Mouse (Mus musculus) adipocyte (in vitro differentiated cells): ENCODE data around the gene Srebf1.

Source experiments
- DNase-seq: peaks from one replicate; pipeline ENCODE4 v3.0.0-alpha.2; 2016; ENCODE audit warnings: low spot score

Srebf1 gene

GRCm38 (mm10) chr11:60205026-60205425, 17.4 kb downstream of the Srebf1 start:
- DNase-seq, result no peak

- no peak for DNase-seq
These were observed 19.4 kb downstream of the Srebf1 start for GRCm38 (mm10) chr11:60202710-60203638.

GRCm38 (mm10) chr11:60200384-60200783, 22.0 kb downstream of the Srebf1 start:
- no peak for DNase-seq

GRCm38 (mm10) chr11:60199702-60200184, 22.6 kb downstream of the Srebf1 start:
- DNase-seq, result peak; percentile 87

GRCm38 (mm10) chr11:60198651-60199050, 23.7 kb downstream of the Srebf1 start:
- no peak for DNase-seq

DNA sequence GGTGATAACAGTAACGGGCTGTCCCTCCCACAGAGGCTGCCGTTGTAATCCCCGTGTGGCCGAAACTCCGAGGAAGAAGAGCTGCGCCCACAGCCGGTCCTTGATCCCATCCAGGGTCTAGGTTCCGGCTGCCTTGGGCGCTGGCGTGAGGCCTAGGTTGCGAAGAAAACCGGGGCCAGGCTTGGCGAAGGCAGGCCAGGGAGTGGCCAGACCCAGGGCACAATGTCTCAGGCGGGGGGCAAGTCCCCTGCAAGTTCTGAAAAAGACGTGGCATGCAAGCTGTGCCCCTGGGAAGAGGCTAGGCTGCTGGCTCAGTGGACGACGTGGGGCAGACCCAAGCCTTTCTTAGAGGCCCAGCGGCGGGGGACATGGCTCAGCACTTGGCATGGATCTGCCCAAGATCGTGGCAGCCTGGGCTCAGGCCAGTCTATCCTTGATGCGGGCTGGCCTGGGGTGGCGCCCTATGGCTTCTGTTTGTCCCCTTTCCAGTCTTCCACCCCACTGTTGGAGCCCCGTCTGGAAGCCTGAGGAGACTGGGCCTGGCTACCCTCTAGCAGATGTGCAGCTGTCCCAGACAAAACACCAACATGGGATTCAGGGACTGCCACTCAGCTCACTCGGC, 24.3 kb downstream of the Srebf1 start:
- no peak for DNase-seq

DNA sequence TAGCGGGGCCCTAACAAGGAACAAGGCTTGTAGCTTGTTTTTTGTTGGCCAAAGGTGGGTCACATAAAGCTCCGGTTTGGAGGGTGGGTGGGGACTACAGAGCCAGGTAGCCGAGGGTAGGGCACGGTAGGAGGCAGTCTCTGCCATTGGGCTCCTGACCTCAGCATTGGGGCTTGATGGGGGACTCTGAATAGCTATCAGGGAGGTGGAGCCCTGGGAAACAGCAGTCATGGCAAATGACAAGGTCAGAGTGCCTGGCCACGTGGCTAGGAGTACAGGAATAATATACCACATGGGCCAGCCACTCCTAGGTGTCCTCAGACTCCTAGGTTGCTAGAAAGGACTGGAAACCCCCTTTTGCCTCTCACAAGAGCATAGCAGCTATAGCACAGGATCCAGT, 26.0 kb downstream of the Srebf1 start:
- no peak for DNase-seq

DNA sequence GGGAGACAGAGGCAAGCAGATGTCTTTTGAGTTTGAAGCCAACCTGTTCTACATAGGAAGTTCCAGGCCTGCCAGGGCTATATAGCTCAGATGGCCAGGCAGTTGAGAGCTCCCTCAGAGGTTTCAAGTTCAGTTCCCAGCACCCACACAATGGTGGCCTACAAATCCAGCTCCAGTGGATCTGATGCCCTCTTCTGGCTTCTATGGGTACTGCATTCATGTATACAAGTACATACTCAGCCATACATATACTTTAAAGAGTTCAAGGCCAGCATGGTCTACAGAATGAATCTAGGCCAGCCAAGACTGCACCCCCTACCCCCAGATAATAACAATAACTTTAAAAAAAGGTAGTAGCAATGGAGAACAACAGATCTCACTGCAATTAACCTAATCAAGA, 27.3 kb downstream of the Srebf1 start:
- no peak for DNase-seq

GRCm38 (mm10) chr11:60193556-60193955, 28.8 kb downstream of the Srebf1 start:
- no peak for DNase-seq

GRCm38 (mm10) chr11:60192534-60192933, 29.8 kb downstream of the Srebf1 start:
- no peak for DNase-seq

GRCm38 (mm10) chr11:60190055-60190641, 32.2 kb downstream of the Srebf1 start:
- DNase-seq, result no peak

- DNase-seq, result no peak
These were observed 32.8 kb downstream of the Srebf1 start for GRCm38 (mm10) chr11:60189501-60190040.

DNA sequence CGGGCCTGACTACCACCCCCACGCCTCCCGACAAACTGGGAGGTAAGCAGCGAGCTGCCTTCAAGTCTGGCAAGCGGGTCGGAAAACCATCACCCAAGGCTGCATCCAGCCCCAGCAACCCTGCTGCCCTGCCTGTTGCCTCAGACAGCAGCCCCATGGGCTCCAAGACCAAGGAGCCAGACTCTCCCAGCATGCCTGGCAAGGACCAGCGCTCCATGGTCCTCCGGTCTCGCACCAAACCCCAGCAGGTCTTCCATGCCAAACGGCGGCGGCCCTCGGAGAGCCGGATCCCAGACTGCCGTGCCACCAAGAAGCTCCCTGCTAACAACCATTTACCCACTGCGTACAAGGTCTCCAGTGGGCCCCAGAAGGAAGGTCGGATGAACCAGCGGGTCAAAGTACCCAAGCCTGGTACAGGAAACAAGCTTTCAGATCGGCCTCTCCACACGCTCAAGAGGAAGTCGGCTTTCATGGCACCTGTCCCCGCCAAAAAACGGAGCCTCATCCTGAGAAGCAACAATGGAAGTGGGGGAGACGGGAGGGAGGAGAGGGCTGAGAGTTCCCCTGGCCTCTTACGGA, 34.0 kb downstream of the Srebf1 start:
- DNase-seq, result no peak

DNA sequence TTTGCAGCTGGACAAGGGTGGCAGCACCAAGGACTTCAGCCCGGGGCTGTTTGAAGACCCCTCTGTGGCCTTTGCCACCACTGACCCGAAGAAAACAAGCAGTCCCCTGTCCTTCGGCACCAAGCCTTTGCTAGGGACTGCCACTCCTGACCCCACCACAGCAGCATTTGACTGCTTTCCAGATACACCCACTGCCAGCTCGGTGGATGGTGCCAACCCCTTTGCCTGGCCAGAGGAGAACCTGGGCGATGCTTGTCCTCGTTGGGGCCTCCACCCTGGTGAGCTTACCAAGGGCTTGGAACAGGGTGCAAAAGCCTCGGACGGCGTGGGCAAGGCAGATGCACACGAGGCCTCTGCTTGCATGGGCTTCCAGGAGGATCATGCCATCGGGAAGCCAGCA, 35.3 kb downstream of the Srebf1 start:
- no peak for DNase-seq

GRCm38 (mm10) chr11:60185396-60186231, 36.8 kb downstream of the Srebf1 start:
- no peak for DNase-seq

- DNase-seq, result no peak
These were observed 37.7 kb downstream of the Srebf1 start for GRCm38 (mm10) chr11:60184346-60185325.

GRCm38 (mm10) chr11:60182741-60183140, 39.6 kb downstream of the Srebf1 start:
- no peak for DNase-seq

GRCm38 (mm10) chr11:60182116-60182670, 40.2 kb downstream of the Srebf1 start:
- peak; percentile 83 for DNase-seq

DNA sequence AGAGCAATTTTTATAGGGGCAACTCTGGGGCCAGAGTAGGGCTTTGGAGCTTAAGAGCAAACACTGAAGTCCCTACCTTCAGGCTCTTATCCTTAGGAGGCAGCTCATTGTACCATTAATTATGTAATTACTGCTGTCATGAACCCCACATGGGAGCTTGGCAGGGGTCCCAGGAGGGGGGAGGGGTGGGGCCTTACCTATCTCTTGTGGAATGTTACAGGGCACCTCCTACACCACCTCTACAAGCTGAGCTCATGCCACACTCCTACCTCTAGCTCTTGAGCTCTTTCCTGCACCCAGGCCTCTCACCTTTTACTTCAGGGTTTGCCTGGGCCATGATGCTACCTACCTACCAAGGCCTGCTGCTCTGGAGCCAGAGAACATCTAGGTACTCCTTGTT, 43.9 kb downstream of the Srebf1 start:
- no peak for DNase-seq

DNA sequence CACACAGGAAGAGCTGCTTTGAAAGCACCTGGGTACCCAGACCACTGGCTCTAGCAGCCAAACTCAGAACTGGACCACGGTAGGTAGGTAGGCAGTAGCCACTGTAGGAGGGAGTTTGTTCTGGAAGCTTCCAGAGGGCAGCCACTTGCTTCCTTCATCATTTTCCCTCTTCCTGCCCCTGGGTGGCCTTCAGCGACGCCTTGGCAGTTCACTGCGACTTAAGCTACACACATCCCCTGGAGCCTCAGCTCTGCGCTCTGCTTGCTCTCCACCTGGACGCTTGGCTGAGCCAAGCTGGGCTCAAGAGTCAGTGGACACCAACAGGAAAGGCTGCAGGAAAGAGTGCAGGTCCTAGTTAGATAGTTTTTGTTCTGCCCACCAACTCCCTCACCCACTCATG, 44.4 kb downstream of the Srebf1 start:
- no peak for DNase-seq
